Mouse (Mus musculus) inflammation-experienced regulatory T-cells, adult 6 months (primary cell): ENCODE results near the gene Igf1r. TPM values are rescaled to one million over a fixed set of nuclear protein-coding genes. Genes with fewer than 3 reads are reported as not detected.
A peak's percentile ranks its signal among the peaks of the same experiment; 100 is the strongest.

Experiments used
- ATAC-seq: one replicate; pipeline ENCODE4 v1.8.0; 2017
- polyA plus RNA-seq, 3 experiments: library from polyadenylated mRNA; unstranded; fragments of 100-300 nt; shearing (Covaris generic); gene quantifications; one replicate each; pipeline ENCODE4 v1.2.1; 2017

Gene Igf1r
- 10 to 100 TPM in 2 of 3 experiments, 1 to 10 TPM in 1; 2.5 to 33.9 (median 25.9) TPM for polyA plus RNA-seq

- ATAC-seq, result peak; percentile 22
Measured at GRCm38 (mm10) chr7:67952777-67953700, at the start of gene Igf1r. TSS of gene Igf1r (plus strand) at chr7:67952827.

- ATAC-seq, result no peak
Measured at GRCm38 (mm10) chr7:67906358-67906757, 46.3 kb upstream of the Igf1r start.

GRCm38 (mm10) chr7:67907786-67908400 is 44.7 kb upstream of the Igf1r start:
- no peak for ATAC-seq

GRCm38 (mm10) chr7:67910528-67910927 is 42.1 kb upstream of the Igf1r start:
- no peak for ATAC-seq

- no peak for ATAC-seq
Measured at GRCm38 (mm10) chr7:67910947-67911346, 41.7 kb upstream of the Igf1r start.

GRCm38 (mm10) chr7:67911841-67912240 is 40.8 kb upstream of the Igf1r start:
- peak; percentile 77 for ATAC-seq

DNA sequence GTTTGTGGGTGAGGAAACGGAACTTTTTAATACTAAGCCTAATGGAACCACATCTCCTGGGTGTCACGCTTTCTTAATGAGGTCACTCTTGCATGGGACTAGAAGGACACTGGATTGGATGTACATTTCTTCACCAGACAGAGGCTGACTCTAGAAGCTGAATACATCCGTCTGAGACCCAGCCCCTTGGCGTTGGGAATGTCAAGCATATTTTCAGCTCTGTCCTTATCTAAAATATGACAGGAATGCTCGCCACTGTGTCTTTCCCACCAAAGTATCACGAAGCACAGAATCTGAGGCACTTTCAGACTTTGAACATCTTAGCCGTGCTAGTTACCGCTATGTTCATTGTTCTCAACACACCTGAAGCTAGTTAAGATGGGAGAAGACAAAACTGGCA is 35.7 kb upstream of the Igf1r start:
- ATAC-seq, result no peak

DNA sequence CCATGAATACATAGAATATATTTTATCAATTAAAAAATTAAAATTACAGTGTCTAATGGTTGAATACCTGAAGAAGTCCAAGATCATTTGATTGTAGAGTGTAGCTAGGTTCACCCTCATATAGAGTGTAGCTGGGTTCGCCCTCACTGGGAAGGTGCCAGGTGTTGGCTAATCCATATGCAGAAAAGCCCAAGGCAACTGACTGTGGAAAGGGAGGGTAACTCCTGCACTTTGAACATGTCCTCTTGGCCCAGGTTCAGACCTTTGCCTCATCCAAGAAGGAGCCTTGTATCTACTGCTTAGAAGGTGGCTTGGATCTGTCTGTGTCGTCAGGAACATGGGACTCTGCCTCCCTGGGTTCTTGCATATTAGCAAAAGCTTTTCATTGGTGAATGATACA is 34.9 kb upstream of the Igf1r start:
- ATAC-seq, result no peak

- ATAC-seq, result no peak
Measured at GRCm38 (mm10) chr7:67919467-67919866, 33.2 kb upstream of the Igf1r start.

DNA sequence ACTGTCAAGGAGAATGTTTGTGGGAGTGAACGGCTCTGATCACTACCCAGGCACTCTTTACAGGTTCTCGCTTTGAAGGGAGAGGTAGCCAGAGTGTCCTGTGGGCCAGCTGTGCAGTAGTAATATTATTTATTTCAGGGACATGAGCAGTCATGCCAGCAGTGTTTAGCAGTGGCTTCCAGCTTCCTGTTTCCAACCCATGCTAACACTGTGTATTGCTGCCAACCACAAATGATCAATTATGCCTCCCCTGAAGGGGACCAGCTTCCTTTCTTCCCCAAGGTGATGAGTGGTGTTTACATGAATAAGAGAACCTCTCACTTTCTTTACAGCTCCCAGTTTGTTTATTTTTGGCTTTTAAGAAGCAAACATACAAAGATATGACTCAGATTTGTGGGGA is 28.4 kb upstream of the Igf1r start:
- no peak for ATAC-seq

- no peak for ATAC-seq
Measured at GRCm38 (mm10) chr7:67930132-67930531, 22.5 kb upstream of the Igf1r start.

DNA sequence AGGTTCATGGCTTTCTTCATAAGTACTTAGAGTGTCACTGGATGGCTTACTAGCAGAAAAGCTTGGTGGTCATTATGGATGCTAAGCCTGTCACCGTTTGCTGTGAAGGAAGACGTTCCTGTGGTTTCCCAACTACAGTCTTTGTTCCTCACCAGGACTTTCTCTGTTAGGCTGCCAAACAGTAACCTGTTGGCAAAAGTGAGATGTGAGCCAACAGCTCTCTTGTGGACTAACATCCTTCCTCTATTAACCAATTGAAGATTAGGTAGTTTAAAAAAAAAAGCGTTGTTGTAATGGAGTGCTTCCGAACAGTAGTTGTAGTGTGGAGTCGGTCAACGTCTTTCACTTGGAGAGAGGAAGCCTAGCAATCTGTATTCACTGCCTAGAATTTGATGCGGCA is 15.8 kb upstream of the Igf1r start:
- no peak for ATAC-seq

GRCm38 (mm10) chr7:67943805-67944204 is 8.8 kb upstream of the Igf1r start:
- no peak for ATAC-seq

DNA sequence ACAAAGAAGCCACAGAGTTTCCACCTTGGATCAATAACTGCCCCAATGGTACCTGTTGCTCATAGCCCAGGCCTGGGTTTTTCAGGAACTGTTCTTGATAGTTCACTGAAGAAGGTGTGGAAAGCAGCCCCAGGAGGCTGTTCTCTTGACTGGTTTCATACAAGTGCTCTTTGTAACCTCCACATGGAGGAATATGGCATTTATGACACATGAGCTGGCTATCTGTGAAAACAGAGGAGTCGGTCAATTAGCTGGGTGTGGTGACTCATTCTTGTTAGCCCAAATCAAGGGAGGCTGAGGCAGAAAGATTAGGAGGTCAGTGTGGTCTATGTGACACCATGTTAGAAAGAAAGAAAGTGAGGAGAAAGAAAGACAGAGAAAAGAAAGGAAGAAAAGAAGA is 5.7 kb upstream of the Igf1r start:
- ATAC-seq, result no peak

DNA sequence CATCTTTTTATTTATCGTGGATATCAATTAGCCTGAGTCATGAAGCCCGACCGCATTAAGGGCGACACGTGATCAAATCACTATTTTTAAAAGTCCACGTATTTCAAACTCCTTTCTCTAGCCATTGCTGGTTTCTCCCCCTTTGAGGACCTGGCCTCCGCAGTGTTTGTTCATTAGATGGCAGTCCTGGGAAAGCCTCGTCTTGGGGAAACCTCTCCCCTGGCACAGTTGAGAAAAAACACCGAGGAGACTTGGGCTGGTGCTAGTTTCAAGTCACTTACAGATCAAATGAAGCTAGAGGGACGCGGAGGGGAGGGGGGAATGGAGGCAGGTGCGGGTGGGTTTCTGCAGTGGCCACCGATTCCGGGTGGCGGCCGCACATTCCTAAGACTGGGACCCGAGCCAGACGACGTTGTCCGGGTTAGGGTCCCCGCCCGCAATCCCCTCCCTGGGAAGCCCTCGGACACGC is 2.2 kb upstream of the Igf1r start:
- ATAC-seq, result no peak

DNA sequence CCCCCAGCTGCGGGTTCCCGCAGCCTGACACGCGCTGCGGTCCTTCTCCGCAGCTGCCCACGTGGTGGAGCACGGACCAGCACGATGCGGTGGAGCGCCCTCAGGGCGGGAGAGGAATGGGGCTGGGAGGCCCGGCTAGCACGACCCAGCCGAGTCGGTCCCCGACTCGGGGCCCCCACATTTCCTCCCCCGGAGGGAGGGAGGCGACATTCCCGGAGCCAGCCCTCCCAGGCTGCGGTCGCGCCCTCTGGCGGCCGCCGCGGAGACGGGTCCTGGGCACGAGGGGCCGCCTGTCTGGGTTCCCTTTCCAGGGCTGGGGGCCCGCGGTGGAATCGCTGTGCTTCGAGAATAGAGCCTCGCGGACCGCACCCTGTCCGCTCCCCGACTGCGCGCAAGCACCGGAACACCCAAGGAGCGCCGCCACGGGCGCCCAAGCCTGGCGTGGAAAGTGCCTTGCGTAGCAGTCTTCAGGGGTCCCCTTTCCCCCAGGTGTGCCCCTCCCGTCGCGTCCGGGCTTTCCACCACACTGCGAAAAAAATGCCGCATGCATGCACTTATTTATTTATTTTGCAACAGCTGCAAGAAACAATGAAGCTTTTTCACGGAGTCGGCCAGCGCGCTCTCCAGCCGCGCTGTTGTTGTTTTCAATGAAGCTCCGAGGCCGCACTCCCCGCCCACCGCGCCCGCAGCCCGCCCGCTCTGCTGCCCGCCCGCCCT is 1.7 kb upstream of the Igf1r start:
- peak; percentile 37 for ATAC-seq

- ATAC-seq, result peak; percentile 44
Measured at GRCm38 (mm10) chr7:67951532-67952035, 1.0 kb upstream of the Igf1r start.

DNA sequence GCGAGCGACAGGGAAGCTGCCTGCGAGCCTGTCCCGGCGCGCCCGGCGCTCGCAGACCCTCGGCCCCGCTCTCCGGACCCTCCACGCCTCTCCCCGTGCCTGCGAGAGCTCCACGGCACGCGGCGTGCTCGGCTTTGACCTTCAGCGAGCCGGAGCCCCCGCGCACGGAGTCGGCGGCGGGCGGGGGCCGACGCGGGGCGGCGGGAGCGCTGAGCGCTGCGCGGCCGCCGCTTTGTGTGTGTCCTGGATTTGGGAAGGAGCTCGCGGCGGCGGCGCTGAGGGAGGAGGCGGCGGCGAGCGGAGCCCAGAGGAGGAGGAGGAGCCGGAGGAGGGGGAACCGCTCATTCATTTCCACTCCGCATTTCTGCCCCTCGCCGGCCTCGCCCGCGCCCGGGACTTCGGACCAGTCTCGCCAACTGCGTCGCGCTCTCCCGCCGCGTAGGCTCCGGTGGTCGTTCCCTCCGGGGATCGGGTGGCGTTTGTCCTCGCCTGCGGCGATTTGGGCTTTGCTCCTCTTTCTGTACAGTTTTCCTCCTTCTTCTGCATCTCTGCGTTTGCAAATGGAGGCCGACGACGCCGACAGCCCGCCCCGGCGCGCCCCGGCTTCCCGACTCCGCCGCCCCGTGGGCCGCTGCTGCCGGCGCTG is 468 bp upstream of the Igf1r start:
- ATAC-seq, result no peak

- no peak for ATAC-seq
Measured at GRCm38 (mm10) chr7:67953764-67954242, 1.2 kb downstream of the Igf1r start.

DNA sequence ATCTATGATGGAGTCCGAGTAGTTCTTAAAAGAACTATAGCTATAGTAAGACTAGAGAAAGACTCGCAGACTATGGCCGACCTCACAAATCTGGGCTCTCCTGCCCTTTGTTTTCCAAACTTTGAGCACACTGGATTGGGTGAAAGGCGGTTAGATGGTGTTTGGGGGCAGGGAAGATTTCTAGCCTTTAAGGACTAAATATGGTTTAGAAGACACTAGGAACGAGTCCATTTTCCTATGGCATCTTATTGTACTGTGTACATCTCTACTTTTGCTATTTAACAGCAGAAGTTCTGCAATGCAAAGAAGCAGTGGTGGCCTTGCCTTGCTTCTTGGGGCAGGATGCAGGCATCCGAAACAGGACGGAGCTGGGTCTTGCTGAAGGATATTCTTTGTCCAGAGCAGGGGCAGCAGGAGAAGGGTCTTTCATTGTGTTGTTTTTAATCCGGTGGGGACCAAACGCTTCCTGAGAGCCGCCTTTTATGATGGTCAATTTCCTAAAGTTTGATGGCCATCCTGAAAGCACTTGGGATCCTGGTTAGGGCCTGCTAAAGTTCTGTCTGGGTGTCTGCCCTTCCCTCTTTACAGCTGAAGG is 2.1 kb downstream of the Igf1r start:
- ATAC-seq, result no peak

- no peak for ATAC-seq
Measured at GRCm38 (mm10) chr7:67955276-67955675, 2.6 kb downstream of the Igf1r start.

- no peak for ATAC-seq
Measured at GRCm38 (mm10) chr7:67957376-67957775, 4.7 kb downstream of the Igf1r start.
